ENCODE assay signal across 9 mouse cellular contexts in genomic region chr17:47440359-47440890, GRCm38 (mm10). TPM values are rescaled to one million over a fixed set of nuclear protein-coding genes. Genes with fewer than 3 reads are reported as not detected.
DNase-seq lines count a peak whose midpoint lies in the region; ATAC-seq and TF ChIP-seq lines count a peak whose summit lies in the region.
"Had no signal": no experiment of that assay in that cellular context is flagged by ENCODE, and none has a peak within 500 bp of the region (broad histone marks: within the 10 kb centered on the region; RNA-seq: fewer than 3 reads in every experiment).

No protein-coding gene starts in this region.

- no peak overlapping the region for H3K4me2 ChIP-seq in liver, embryonic 12.5 days
- H3K4me2 ChIP-seq in liver, embryonic 11.5 days, result no peak overlapping the region
- no peak overlapping the region; the same call in 1 of the 2 replicates for H3K4me2 ChIP-seq in hindbrain, embryonic 12.5 days (replicated peaks)
- peak overlapping the region; percentile 17; the same call in 1 of the 2 replicates for H3K4me2 ChIP-seq in stomach, postnatal 0 days (replicated peaks; ENCODE audit: low read depth)

- 0 out of 2 replicates have a peak overlapping the region, but pooled peaks have one; percentile 18 for H3K27ac ChIP-seq in liver, embryonic 12.5 days
- H3K27ac ChIP-seq in liver, embryonic 11.5 days (ENCODE audit: low read depth, low read length), result no peak overlapping the region
- H3K27ac ChIP-seq in hindbrain, embryonic 12.5 days, result peak overlapping the region; percentile 36; the same call in 1 of the 2 replicates
- H3K27ac ChIP-seq in limb, embryonic 10.5 days, result peak overlapping the region; percentile 20; the same call in 1 of the 2 replicates
- H3K27ac ChIP-seq in stomach, postnatal 0 days (replicated peaks), result peak overlapping the region; percentile 91

- peaks cover 69% of the 10 kb centered on the region for H3K4me1 ChIP-seq in liver, embryonic 12.5 days
- peaks cover 44% of the 10 kb centered on the region for H3K4me1 ChIP-seq in liver, embryonic 11.5 days (replicated peaks; ENCODE audit: control insufficient read depth, insufficient read depth, low read length)
- peaks cover 16% of the 10 kb centered on the region for H3K4me1 ChIP-seq in hindbrain, embryonic 12.5 days
- peaks cover 54% of the 10 kb centered on the region for H3K4me1 ChIP-seq in limb, embryonic 10.5 days
- H3K4me1 ChIP-seq in stomach, postnatal 0 days (replicated peaks; ENCODE audit: control insufficient read depth, insufficient read depth), result no peaks in the 10 kb centered on the region

- no peak for ATAC-seq in liver, embryonic 12.5 days
- no peak for ATAC-seq in liver, embryonic 11.5 days (replicated peaks; ENCODE audit: low FRiP score)
- peak; percentile 55 for ATAC-seq in hindbrain, embryonic 12.5 days (ENCODE audit: low FRiP score)
- 0 out of 2 replicates have a peak, but pooled peaks have one; percentile 5 for ATAC-seq in stomach, postnatal 0 days (ENCODE audit: low FRiP score, low TSS enrichment)

- TF ChIP-seq CTCF in stomach, postnatal 0 days (IDR thresholded peaks at IDR 0.05; ENCODE audit: low read depth), result no peak

- 55% methylated on average over 9 of the region's 9 CpGs for WGBS in liver, embryonic 12.5 days (ENCODE audit: insufficient replicate concordance)
- WGBS in liver, embryonic 11.5 days, result 42% methylated on average over 9 of the region's 9 CpGs
- 2% methylated on average over 9 of the region's 9 CpGs for WGBS in hindbrain, embryonic 12.5 days
- WGBS in limb, embryonic 10.5 days, result 8% methylated on average over 9 of the region's 9 CpGs
- 23% methylated on average over 9 of the region's 9 CpGs for WGBS in stomach, postnatal 0 days

- no peak overlapping the region for H3K4me3 ChIP-seq in liver, embryonic 12.5 days
- H3K4me3 ChIP-seq in liver, embryonic 11.5 days (ENCODE audit: low read depth, low read length), result no peak overlapping the region
- no peak overlapping the region for H3K4me3 ChIP-seq in hindbrain, embryonic 12.5 days
- H3K4me3 ChIP-seq in limb, embryonic 10.5 days, result no peak overlapping the region
- H3K4me3 ChIP-seq in stomach, postnatal 0 days (ENCODE audit: low read depth, low read length), result no peak overlapping the region
- H3K4me3 ChIP-seq: erythroblast, embryonic 14.5 days had no signal

- TF ChIP-seq EP300 in stomach, postnatal 0 days (optimal IDR thresholded peaks at IDR 0.05), result no peak

- no peak for DNase-seq in liver, embryonic 11.5 days (ENCODE audit: low spot score)
- no peak for DNase-seq in limb, embryonic 10.5 days (ENCODE audit: low spot score)
- DNase-seq in stomach, postnatal 0 days (ENCODE audit: low spot score), result peak; percentile 28
- DNase-seq in spleen, postnatal 10 days (ENCODE audit: low spot score in 2 of 2), result no peak
- no peak for DNase-seq in thymus, postnatal 0 days (ENCODE audit: low spot score)
- no peak for DNase-seq in lung, postnatal 25 days (ENCODE audit: low spot score)

- H3K36me3 ChIP-seq in liver, embryonic 12.5 days, result no peaks in the 10 kb centered on the region
- H3K36me3 ChIP-seq in liver, embryonic 11.5 days (ENCODE audit: control insufficient read depth, insufficient read depth, low read length), result no peaks in the 10 kb centered on the region
- no peaks in the 10 kb centered on the region for H3K36me3 ChIP-seq in hindbrain, embryonic 12.5 days
- H3K36me3 ChIP-seq in limb, embryonic 10.5 days, result no peaks in the 10 kb centered on the region
- no peaks in the 10 kb centered on the region for H3K36me3 ChIP-seq in stomach, postnatal 0 days (ENCODE audit: control insufficient read depth, insufficient read depth, low read length)

- no peaks in the 10 kb centered on the region for H3K9me3 ChIP-seq in liver, embryonic 12.5 days (replicated peaks)
- no peaks in the 10 kb centered on the region for H3K9me3 ChIP-seq in liver, embryonic 11.5 days (ENCODE audit: control insufficient read depth, low read length)
- H3K9me3 ChIP-seq in hindbrain, embryonic 12.5 days (replicated peaks), result no peaks in the 10 kb centered on the region
- H3K9me3 ChIP-seq in limb, embryonic 10.5 days (replicated peaks), result no peaks in the 10 kb centered on the region
- no peaks in the 10 kb centered on the region for H3K9me3 ChIP-seq in stomach, postnatal 0 days (ENCODE audit: control insufficient read depth, low read length)

- H3K27me3 ChIP-seq in liver, embryonic 12.5 days (replicated peaks), result peaks cover 36% of the 10 kb centered on the region
- H3K27me3 ChIP-seq in liver, embryonic 11.5 days (replicated peaks; ENCODE audit: control insufficient read depth, insufficient read depth, low read length), result peaks cover 23% of the 10 kb centered on the region
- peaks cover 39% of the 10 kb centered on the region for H3K27me3 ChIP-seq in hindbrain, embryonic 12.5 days
- peaks cover 56% of the 10 kb centered on the region for H3K27me3 ChIP-seq in limb, embryonic 10.5 days (ENCODE audit: low read depth, poor library complexity, severe bottlenecking)
- H3K27me3 ChIP-seq in stomach, postnatal 0 days (ENCODE audit: control insufficient read depth, insufficient read depth, low read length), result no peaks in the 10 kb centered on the region

- H3K9ac ChIP-seq in liver, embryonic 12.5 days, result no peak overlapping the region
- no peak overlapping the region for H3K9ac ChIP-seq in liver, embryonic 11.5 days (ENCODE audit: low read depth, low read length)
- no peak overlapping the region for H3K9ac ChIP-seq in hindbrain, embryonic 12.5 days
- H3K9ac ChIP-seq in stomach, postnatal 0 days (ENCODE audit: low read length), result peak overlapping the region; percentile 4; the same call in 1 of the 2 replicates

RNA-seq across cellular contexts. Expression of gene 1700001C19Rik, which starts 3.2 kb away (rescaled TPM):
- 0.62 and 0.66 TPM in 2 replicates for polyA plus RNA-seq in liver, embryonic 12.5 days (2016; fragmentation: Nextera tagmentation; extraction: Ambion mirVana)
- 0.52 and 0.96 TPM in 2 replicates for polyA plus RNA-seq in liver, embryonic 11.5 days (2014; fragmentation: Nextera tagmentation; extraction: Ambion mirVana)
- polyA plus RNA-seq in hindbrain, embryonic 12.5 days (2016; fragmentation: Nextera tagmentation; extraction: Ambion mirVana), result 0.14 and 0.65 TPM in 2 replicates
- polyA plus RNA-seq in limb, embryonic 10.5 days (2016; fragmentation: Nextera tagmentation; extraction: Ambion mirVana), result 0.24 and 0.31 TPM in 2 replicates
- polyA plus RNA-seq in stomach, postnatal 0 days (2015; fragmentation: Nextera tagmentation; extraction: Ambion mirVana), result 0.24 and 0.45 TPM in 2 replicates
- polyA plus RNA-seq in thymus, postnatal 0 days (2015; fragmentation: Nextera tagmentation; extraction: Ambion mirVana), result 0.99 and 1.4 TPM in 2 replicates
- polyA plus RNA-seq: erythroblast, embryonic 14.5 days had no signal

RNA-seq across cellular contexts. Expression of gene AI661453, which starts 4.0 kb away (rescaled TPM):
- 0.10 and 0.31 TPM in 2 replicates for polyA plus RNA-seq in liver, embryonic 12.5 days (2016; fragmentation: Nextera tagmentation; extraction: Ambion mirVana)
- 0.22 and 0.23 TPM in 2 replicates for polyA plus RNA-seq in liver, embryonic 11.5 days (2014; fragmentation: Nextera tagmentation; extraction: Ambion mirVana)
- 0.28 and 0.34 TPM in 2 replicates for polyA plus RNA-seq in hindbrain, embryonic 12.5 days (2016; fragmentation: Nextera tagmentation; extraction: Ambion mirVana)
- 0.23 and 0.33 TPM in 2 replicates for polyA plus RNA-seq in limb, embryonic 10.5 days (2016; fragmentation: Nextera tagmentation; extraction: Ambion mirVana)
- 8.9 and 10.9 TPM in 2 replicates for polyA plus RNA-seq in stomach, postnatal 0 days (2015; fragmentation: Nextera tagmentation; extraction: Ambion mirVana)
- 0.46 and 0.53 TPM in 2 replicates for polyA plus RNA-seq in thymus, postnatal 0 days (2015; fragmentation: Nextera tagmentation; extraction: Ambion mirVana)
- polyA plus RNA-seq: erythroblast, embryonic 14.5 days had no signal

RNA-seq across cellular contexts. Expression of gene Guca1a, which starts 40.0 kb away (rescaled TPM):
- polyA plus RNA-seq in liver, embryonic 12.5 days (2016; fragmentation: Nextera tagmentation; extraction: Ambion mirVana), result 0.97 and 1.4 TPM in 2 replicates
- 1.0 and 1.6 TPM in 2 replicates for polyA plus RNA-seq in liver, embryonic 11.5 days (2014; fragmentation: Nextera tagmentation; extraction: Ambion mirVana)
- polyA plus RNA-seq in hindbrain, embryonic 12.5 days (2016; fragmentation: Nextera tagmentation; extraction: Ambion mirVana), result 0.84 and 1.2 TPM in 2 replicates
- polyA plus RNA-seq in limb, embryonic 10.5 days (2016; fragmentation: Nextera tagmentation; extraction: Ambion mirVana), result 0.29 and 0.34 TPM in 2 replicates
- 5.4 and 6.7 TPM in 2 replicates for polyA plus RNA-seq in stomach, postnatal 0 days (2015; fragmentation: Nextera tagmentation; extraction: Ambion mirVana)
- 0.84 and 1.3 TPM in 2 replicates for polyA plus RNA-seq in thymus, postnatal 0 days (2015; fragmentation: Nextera tagmentation; extraction: Ambion mirVana)
- polyA plus RNA-seq: erythroblast, embryonic 14.5 days had no signal

RNA-seq across cellular contexts. Expression of gene Guca1b, which starts 55.2 kb away (rescaled TPM):
- 0.48 and 0.56 TPM in 2 replicates for polyA plus RNA-seq in liver, embryonic 12.5 days (2016; fragmentation: Nextera tagmentation; extraction: Ambion mirVana)
- 0.43 and 0.60 TPM in 2 replicates for polyA plus RNA-seq in liver, embryonic 11.5 days (2014; fragmentation: Nextera tagmentation; extraction: Ambion mirVana)
- 0.59 and 0.93 TPM in 2 replicates for polyA plus RNA-seq in hindbrain, embryonic 12.5 days (2016; fragmentation: Nextera tagmentation; extraction: Ambion mirVana)
- 0.58 and 0.61 TPM in 2 replicates for polyA plus RNA-seq in limb, embryonic 10.5 days (2016; fragmentation: Nextera tagmentation; extraction: Ambion mirVana)
- polyA plus RNA-seq in stomach, postnatal 0 days (2015; fragmentation: Nextera tagmentation; extraction: Ambion mirVana), result 0.17 and 0.22 TPM in 2 replicates
- polyA plus RNA-seq in thymus, postnatal 0 days (2015; fragmentation: Nextera tagmentation; extraction: Ambion mirVana), result 0.40 and 0.57 TPM in 2 replicates
- polyA plus RNA-seq: erythroblast, embryonic 14.5 days had no signal

Comparison
In these comparisons a context has a peak if more than half of its experiments do, and no peak if none do; other contexts are left out.
1. ATAC-seq: peak in hindbrain, embryonic 12.5 days (single experiment) and stomach, postnatal 0 days (single experiment); none in liver, embryonic 12.5 days (single experiment) and liver, embryonic 11.5 days (single experiment).